Mouse (Mus musculus): Measurements from ENCODE around the gene Snx14. TPM values are rescaled to one million over a fixed set of nuclear protein-coding genes. Genes with fewer than 3 reads are reported as not detected.
"Not testable (repeated sequence)": the region's sequence is repeated elsewhere in the genome, so short reads cannot be mapped to it uniquely, and the experiment has no call there.

The Snx14 gene
- total and polyA plus RNA-seq, 3 experiments = 8.5 to 57.4 (median 51.0) TPM

GRCm38 (mm10) chr9:88480120-88480519, 41.4 kb upstream of the Snx14 start:
- Histone ChIP-seq H3K27me3 (ENCODE audit: insufficient read depth, low read length) (no peaks in the 10 kb centered on the region; the same call in 1 of the 2 replicates), H3K4me3 (ENCODE audit: low read depth, low read length) (peak overlapping the region; percentile 96), H3K36me3 (replicated peaks) (peaks cover 26% of the 10 kb centered on the region), H3K4me1 (ENCODE audit: insufficient read depth, low read depth, low read length) (peaks cover 23% of the 10 kb centered on the region), H3K9me3 (replicated peaks) (no peaks in the 10 kb centered on the region)
- ATAC-seq (ENCODE audit: extremely low read depth, insufficient number of reproducible peaks, low FRiP score, poor library complexity, severe bottlenecking) (no peak), DNase-seq (ENCODE audit: low spot score) (no peak)
- TF ChIP-seq CTCF (IDR thresholded peaks at IDR 0.05; ENCODE audit: low read depth, low read length) (no peak), POLR2AphosphoS5 (IDR thresholded peaks at IDR 0.05; ENCODE audit: insufficient replicate concordance, low read depth, low read length) (no peak), GATA2 (IDR thresholded peaks at IDR 0.05; ENCODE audit: borderline replicate concordance, low read depth, low read length) (no peak), GATA1 (IDR thresholded peaks at IDR 0.05; ENCODE audit: borderline replicate concordance, low read length) (no peak), TAL1 (conservative IDR thresholded peaks at IDR 0.05; ENCODE audit: low read depth, low read length) (no peak)

DNA sequence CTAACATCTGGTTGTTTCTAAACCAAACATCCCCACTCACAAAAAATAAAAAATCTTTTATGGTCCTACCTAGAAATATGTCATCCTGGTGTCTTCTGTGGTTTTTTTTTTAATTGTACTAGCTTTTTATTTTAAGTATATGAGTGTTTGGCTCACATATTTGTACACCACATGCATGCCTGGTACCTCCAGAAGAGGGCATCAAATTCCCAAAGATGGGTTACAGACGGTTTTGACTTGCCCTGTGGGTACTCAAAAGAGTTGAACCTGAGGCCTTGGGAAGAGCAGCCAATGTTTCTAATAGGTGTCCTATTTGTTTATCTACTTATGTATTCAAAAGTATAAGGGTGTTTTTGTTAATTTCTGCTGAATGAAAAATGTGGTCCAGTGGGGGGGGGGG, 37.4 kb upstream of the Snx14 start:
- Histone ChIP-seq H3K27me3 (ENCODE audit: insufficient read depth, low read length) (no peaks in the 10 kb centered on the region), H3K4me3 (ENCODE audit: low read depth, low read length) (no peak overlapping the region), H3K4me1 (ENCODE audit: insufficient read depth, low read depth, low read length) (peaks cover 13% of the 10 kb centered on the region; the same call in 1 of the 2 replicates), H3K9me3 (replicated peaks) (no peaks in the 10 kb centered on the region), H3K36me3 (replicated peaks) (peaks cover 58% of the 10 kb centered on the region)
- no peak for ATAC-seq (ENCODE audit: extremely low read depth, insufficient number of reproducible peaks, low FRiP score, poor library complexity, severe bottlenecking)
- no peak for DNase-seq (ENCODE audit: low spot score)
- TF ChIP-seq GATA2 (IDR thresholded peaks at IDR 0.05; ENCODE audit: borderline replicate concordance, low read depth, low read length) = no peak
- TF ChIP-seq CTCF (IDR thresholded peaks at IDR 0.05; ENCODE audit: low read depth, low read length) = no peak
- no peak for TF ChIP-seq TAL1 (conservative IDR thresholded peaks at IDR 0.05; ENCODE audit: low read depth, low read length)
- no peak for TF ChIP-seq GATA1 (IDR thresholded peaks at IDR 0.05; ENCODE audit: borderline replicate concordance, low read length)
- no peak for TF ChIP-seq POLR2AphosphoS5 (IDR thresholded peaks at IDR 0.05; ENCODE audit: insufficient replicate concordance, low read depth, low read length)

- not testable (repeated sequence) for H3K4me3 ChIP-seq (ENCODE audit: low read depth, low read length); ATAC-seq (ENCODE audit: extremely low read depth, insufficient number of reproducible peaks, low FRiP score, poor library complexity, severe bottlenecking); DNase-seq (ENCODE audit: low spot score); H3K27me3 ChIP-seq (ENCODE audit: insufficient read depth, low read length); H3K9me3 ChIP-seq (replicated peaks)
- Histone ChIP-seq H3K4me1 (ENCODE audit: insufficient read depth, low read depth, low read length) (peaks cover 13% of the 10 kb centered on the region), H3K36me3 (replicated peaks) (peaks cover 59% of the 10 kb centered on the region)
These were observed 22.3 kb upstream of the Snx14 start for GRCm38 (mm10) chr9:88461017-88461416.

DNA sequence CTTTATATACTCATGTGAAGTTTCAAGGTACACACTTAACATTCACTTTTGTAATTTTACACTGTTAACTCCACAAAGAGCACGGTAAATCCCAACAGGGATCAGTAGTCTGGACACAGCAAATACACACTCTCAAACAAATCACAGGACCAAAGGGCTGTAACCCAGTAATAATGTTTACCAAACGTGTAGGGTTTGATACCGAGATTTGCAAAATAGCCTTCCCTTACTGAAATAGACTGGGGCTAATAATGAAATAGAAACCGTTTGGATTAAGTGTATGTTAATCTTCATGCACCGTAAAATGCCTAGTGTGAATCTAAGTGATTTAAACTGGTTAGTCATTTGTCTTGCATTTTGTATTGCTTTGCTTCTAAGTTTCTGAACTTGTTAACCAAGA, 1.2 kb upstream of the Snx14 start:
- Histone ChIP-seq H3K9me3 (replicated peaks) (no peaks in the 10 kb centered on the region), H3K36me3 (replicated peaks) (peaks cover 34% of the 10 kb centered on the region), H3K27me3 (ENCODE audit: insufficient read depth, low read length) (no peaks in the 10 kb centered on the region), H3K4me1 (ENCODE audit: insufficient read depth, low read depth, low read length) (peaks cover 27% of the 10 kb centered on the region), H3K4me3 (ENCODE audit: low read depth, low read length) (no peak overlapping the region)
- DNase-seq (ENCODE audit: low spot score) (no peak), ATAC-seq (ENCODE audit: extremely low read depth, insufficient number of reproducible peaks, low FRiP score, poor library complexity, severe bottlenecking) (no peak)
- TF ChIP-seq CTCF (IDR thresholded peaks at IDR 0.05; ENCODE audit: low read depth, low read length) (no peak), GATA1 (IDR thresholded peaks at IDR 0.05; ENCODE audit: borderline replicate concordance, low read length) (no peak), POLR2AphosphoS5 (IDR thresholded peaks at IDR 0.05; ENCODE audit: insufficient replicate concordance, low read depth, low read length) (no peak), GATA2 (IDR thresholded peaks at IDR 0.05; ENCODE audit: borderline replicate concordance, low read depth, low read length) (no peak), TAL1 (conservative IDR thresholded peaks at IDR 0.05; ENCODE audit: low read depth, low read length) (no peak)

DNA sequence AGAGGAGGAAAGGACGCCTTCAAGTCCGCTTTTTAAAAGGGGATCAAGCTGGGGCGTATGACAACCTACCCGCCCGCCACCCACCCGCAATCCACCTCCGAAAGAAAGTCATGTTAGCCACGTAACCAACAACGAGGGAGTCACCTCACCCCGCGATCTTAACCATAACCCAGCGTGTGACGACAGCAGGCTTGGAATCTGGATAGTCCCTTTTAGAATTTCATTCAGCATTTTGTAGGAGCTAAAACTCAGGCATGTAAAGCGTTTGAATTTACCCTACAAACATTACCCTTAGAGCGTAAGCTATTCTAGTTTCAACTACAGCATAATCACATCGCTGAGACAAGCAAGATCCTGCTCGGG, 461 bp upstream of the Snx14 start:
- no peak for ATAC-seq (ENCODE audit: extremely low read depth, insufficient number of reproducible peaks, low FRiP score, poor library complexity, severe bottlenecking)
- TF ChIP-seq GATA2 (IDR thresholded peaks at IDR 0.05; ENCODE audit: borderline replicate concordance, low read depth, low read length) (no peak), GATA1 (IDR thresholded peaks at IDR 0.05; ENCODE audit: borderline replicate concordance, low read length) (no peak), POLR2AphosphoS5 (IDR thresholded peaks at IDR 0.05; ENCODE audit: insufficient replicate concordance, low read depth, low read length) (no peak; the same call in 1 of the 2 replicates), CTCF (IDR thresholded peaks at IDR 0.05; ENCODE audit: low read depth, low read length) (no peak), TAL1 (conservative IDR thresholded peaks at IDR 0.05; ENCODE audit: low read depth, low read length) (no peak)
- peaks cover 27% of the 10 kb centered on the region for H3K36me3 ChIP-seq (replicated peaks)

DNA sequence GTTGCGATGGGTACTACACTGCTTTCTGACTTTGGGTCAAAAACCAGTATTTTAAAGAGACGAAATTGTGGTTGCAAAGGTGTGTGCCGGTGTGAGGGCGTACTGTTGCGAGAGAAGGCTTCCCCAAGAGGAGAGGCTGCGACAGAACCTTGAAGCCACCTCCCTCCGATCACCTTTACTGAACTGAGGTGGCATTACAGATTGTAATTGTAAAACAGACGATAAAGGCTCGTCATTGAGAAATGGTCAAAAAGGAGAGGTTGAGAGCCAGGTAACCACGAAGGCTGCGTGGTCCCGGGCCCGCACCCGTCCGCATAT, 562 bp downstream of the Snx14 start:
- H3K36me3 ChIP-seq (replicated peaks) = peaks cover 21% of the 10 kb centered on the region
- TF ChIP-seq GATA2 (IDR thresholded peaks at IDR 0.05; ENCODE audit: borderline replicate concordance, low read depth, low read length) (no peak), CTCF (IDR thresholded peaks at IDR 0.05; ENCODE audit: low read depth, low read length) (no peak), GATA1 (IDR thresholded peaks at IDR 0.05; ENCODE audit: borderline replicate concordance, low read length) (no peak), TAL1 (conservative IDR thresholded peaks at IDR 0.05; ENCODE audit: low read depth, low read length) (no peak), POLR2AphosphoS5 (IDR thresholded peaks at IDR 0.05; ENCODE audit: insufficient replicate concordance, low read depth, low read length) (no peak; the same call in 1 of the 2 replicates)
- ATAC-seq (ENCODE audit: extremely low read depth, insufficient number of reproducible peaks, low FRiP score, poor library complexity, severe bottlenecking) = no peak
- DNase-seq (ENCODE audit: low spot score) = no peak
- peaks cover 27% of the 10 kb centered on the region for H3K4me1 ChIP-seq (ENCODE audit: insufficient read depth, low read depth, low read length)
- H3K4me3 ChIP-seq (ENCODE audit: low read depth, low read length) = peak overlapping the region; percentile 96
- H3K9me3 ChIP-seq (replicated peaks) = no peaks in the 10 kb centered on the region
- no peaks in the 10 kb centered on the region for H3K27me3 ChIP-seq (ENCODE audit: insufficient read depth, low read length)

More for the DNA sequence above, 461 bp upstream of the Snx14 start:
- Histone ChIP-seq H3K4me3 (ENCODE audit: low read depth, low read length) (peak overlapping the region; percentile 96), H3K9me3 (replicated peaks) (no peaks in the 10 kb centered on the region), H3K27me3 (ENCODE audit: insufficient read depth, low read length) (no peaks in the 10 kb centered on the region), H3K4me1 (ENCODE audit: insufficient read depth, low read depth, low read length) (peaks cover 27% of the 10 kb centered on the region)
- DNase-seq (ENCODE audit: low spot score) = peak; percentile 8
